Mouse (Mus musculus) neural tube, embryonic 15.5 days (tissue): ENCODE measurements at regions not wholly inside any gene's neighbourhood (a gene's known extent, or its start where the extent isn't known, plus 50 kb on each side); places are given as distances from the start of the nearest gene placed in this dataset.
A peak's percentile ranks its signal among the peaks of the same experiment; 100 is the strongest.

Source experiments
- ATAC-seq: fragments of 200-750 bp; cut with Nextera tagmentation; 2 replicates; pipeline ENCODE4 v1.8.0; 2017; ENCODE audit warnings: mild to moderate bottlenecking, moderate TSS enrichment, moderate library complexity; ENCODE audit not compliant: low FRiP score
- H3K27ac ChIP-seq: fragments of 300-500 bp; sonication (generic); replicated peaks from 2 replicates; pipeline ENCODE4 v1.5.1; 2015; ENCODE audit warnings: mild to moderate bottlenecking, inconsistent platforms
- H3K27me3 ChIP-seq: fragments of 300-500 bp; sonication (generic); replicated peaks from 2 replicates; pipeline ENCODE4 v1.6.1; 2015; ENCODE audit warnings: inconsistent platforms
- H3K36me3 ChIP-seq: fragments of 300-500 bp; sonication (generic); 2 replicates; pipeline ENCODE4 v1.6.1; 2015; ENCODE audit warnings: inconsistent platforms
- H3K4me1 ChIP-seq: fragments of 300-500 bp; sonication (generic); 2 replicates; pipeline ENCODE4 v1.6.1; 2015; ENCODE audit warnings: inconsistent platforms
- H3K4me2 ChIP-seq: fragments of 300-500 bp; sonication (generic); 2 replicates; pipeline ENCODE4 v1.6.1; 2015; ENCODE audit warnings: inconsistent platforms, mild to moderate bottlenecking, moderate library complexity
- H3K4me3 ChIP-seq: fragments of 300-500 bp; sonication (generic); replicated peaks from 2 replicates; pipeline ENCODE4 v1.5.1; 2015; ENCODE audit warnings: mild to moderate bottlenecking, inconsistent platforms
- H3K9ac ChIP-seq: fragments of 300-500 bp; sonication (generic); replicated peaks from 2 replicates; pipeline ENCODE4 v1.6.1; 2015; ENCODE audit warnings: mild to moderate bottlenecking, inconsistent platforms
- H3K9me3 ChIP-seq: fragments of 300-500 bp; sonication (generic); replicated peaks from 2 replicates; pipeline ENCODE4 v1.6.1; 2016; ENCODE audit warnings: inconsistent platforms
- WGBS: fragments of 180-500 bp; shearing (Covaris S2); methylation state at CpG from one replicate; pipeline ENCODE4 v1.1.7; 2015; ENCODE audit warnings: mixed read lengths; 5-methylcytosine and 5-hydroxymethylcytosine counted together

DNA sequence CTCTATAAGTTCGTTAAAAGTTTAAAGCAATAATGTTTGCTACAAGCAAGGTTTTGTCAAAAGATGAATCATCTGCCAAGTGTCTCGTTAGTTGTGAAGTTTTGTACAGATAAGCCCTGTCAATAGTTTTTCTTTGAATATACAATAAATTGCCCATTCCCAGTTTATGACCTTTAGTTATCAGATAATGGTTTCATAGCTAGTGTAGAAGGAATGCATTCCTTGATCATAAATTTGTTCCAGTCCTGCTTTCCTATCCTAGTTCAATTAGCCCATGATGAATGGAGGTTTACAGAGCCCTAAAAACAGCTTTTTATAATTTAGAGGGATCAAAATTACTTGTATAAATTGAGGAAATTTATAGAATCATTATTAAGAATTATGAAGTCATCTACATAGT lies 62.5 kb upstream of the Lrch2 start:
- no peaks in the 10 kb centered on the region for H3K9me3 ChIP-seq
- 67% methylated on average over 2 of the region's 2 CpGs for WGBS
- H3K36me3 ChIP-seq: no peaks in the 10 kb centered on the region
- no peak for ATAC-seq
- no peak overlapping the region for H3K9ac ChIP-seq
- H3K4me2 ChIP-seq: no peak overlapping the region
- H3K4me1 ChIP-seq: no peaks in the 10 kb centered on the region
- no peaks in the 10 kb centered on the region for H3K27me3 ChIP-seq
- no peak overlapping the region for H3K4me3 ChIP-seq
- no peak overlapping the region for H3K27ac ChIP-seq

DNA sequence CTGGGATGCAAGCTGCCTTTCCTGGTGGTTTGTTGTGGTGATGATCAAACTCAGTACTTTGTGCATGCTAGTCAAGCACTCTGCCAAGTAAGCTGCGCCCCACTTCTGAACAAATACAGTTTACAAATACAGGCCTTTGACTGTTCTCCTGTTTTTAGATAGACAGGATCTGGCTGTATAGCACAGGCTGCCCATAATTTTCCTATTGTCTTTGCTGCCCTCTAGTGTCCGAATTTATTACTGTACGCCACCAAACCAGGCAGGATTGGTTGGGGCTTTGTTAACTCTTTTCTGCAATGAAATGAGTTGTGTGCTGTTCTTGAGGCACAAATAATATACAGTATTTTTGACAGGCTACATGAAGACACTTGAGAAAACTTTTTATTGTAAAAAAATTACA lies 54.8 kb upstream of the Lrch2 start:
- Histone ChIP-seq H3K27me3 (no peaks in the 10 kb centered on the region), H3K4me3 (no peak overlapping the region), H3K27ac (no peak overlapping the region), H3K36me3 (no peaks in the 10 kb centered on the region), H3K9ac (no peak overlapping the region), H3K9me3 (no peaks in the 10 kb centered on the region), H3K4me1 (no peaks in the 10 kb centered on the region), H3K4me2 (no peak overlapping the region)
- ATAC-seq: peak; percentile 50; the same call in 1 of the 2 replicates
- WGBS: 20% methylated on average over 3 of the region's 3 CpGs
